Mouse (Mus musculus): Measurements from ENCODE around the gene Mrps21.

DNA sequence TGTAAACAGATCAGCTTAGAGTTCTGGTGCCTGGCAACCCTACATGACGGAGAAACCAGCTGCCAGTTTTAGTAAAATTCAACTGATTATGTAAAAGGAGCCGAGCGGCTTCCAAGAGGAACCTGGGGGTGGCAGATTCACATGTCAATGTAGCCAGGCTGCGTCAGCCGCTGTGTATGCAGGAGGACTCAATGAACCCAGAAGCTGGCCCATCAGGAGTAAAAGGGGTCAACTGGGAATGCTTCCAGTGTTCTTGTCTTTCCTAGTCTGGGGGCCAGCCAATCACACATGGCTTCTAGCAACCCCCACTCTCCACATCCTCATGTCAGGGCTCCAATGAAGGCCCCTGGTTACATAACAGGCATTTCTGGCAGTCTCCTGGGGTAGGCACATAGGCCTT lies 6.3 kb downstream of the Mrps21 start:
- TF ChIP-seq CTCF (IDR thresholded peaks at IDR 0.05; ENCODE audit: extremely low read depth, insufficient read length, insufficient replicate concordance, low read depth, low read length) (no peak), POLR2A (IDR thresholded peaks at IDR 0.05; ENCODE audit: low read depth, low read length) (no peak)

Measured in small intestine, adult 2 months (tissue).